Mouse (Mus musculus): ENCODE data around the gene Cnbp.

DNA sequence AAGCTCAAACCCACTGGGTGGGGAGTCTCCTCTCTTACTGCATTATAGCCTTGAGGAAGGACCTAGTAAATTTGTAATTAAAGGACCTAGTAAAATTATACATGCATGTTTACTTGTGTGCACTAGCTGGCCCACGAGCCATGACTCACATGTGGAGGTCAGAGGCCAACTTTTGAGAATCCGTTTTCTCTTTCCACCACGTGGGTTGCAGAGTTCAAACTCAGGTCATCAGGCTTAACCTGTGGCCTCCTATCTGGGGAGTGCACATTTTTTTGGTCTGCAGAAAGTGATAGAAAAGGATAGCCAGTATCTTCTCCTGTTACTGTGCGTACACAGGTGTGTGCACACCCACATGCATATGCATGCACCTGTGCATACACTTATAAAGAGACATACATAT lies 28.1 kb upstream of the Cnbp start:
- TF ChIP-seq MAX (IDR thresholded peaks at IDR 0.05; ENCODE audit: low read depth), result no peak
- no peak for TF ChIP-seq CEBPB (IDR thresholded peaks at IDR 0.05; ENCODE audit: insufficient read depth, poor library complexity, severe bottlenecking)
- no peak for TF ChIP-seq TCF12 (IDR thresholded peaks at IDR 0.05; ENCODE audit: insufficient read depth, poor library complexity, severe bottlenecking)
- no peak for TF ChIP-seq MYOG (IDR thresholded peaks at IDR 0.05; ENCODE audit: control insufficient read depth in 1 of 3, insufficient read depth in 1 of 3, insufficient read length in 2 of 3, low read depth in 2 of 3)
- TF ChIP-seq USF1 (IDR thresholded peaks at IDR 0.05; ENCODE audit: low read depth), result peak; percentile 30
- TF ChIP-seq E2F4 (IDR thresholded peaks at IDR 0.05; ENCODE audit: insufficient read depth), result no peak
- TF ChIP-seq MYOD1 (IDR thresholded peaks at IDR 0.05; ENCODE audit: control insufficient read depth in 1 of 3, insufficient read length in 2 of 3, low read depth in 2 of 3), result no peak
